Mouse (Mus musculus) heart, postnatal 25 days (tissue): ENCODE results near the gene Itgb7. TPM values are rescaled to one million over a fixed set of nuclear protein-coding genes. Genes with fewer than 3 reads are reported as not detected.

ENCODE experiments used
- DNase-seq: peaks from one replicate; pipeline ENCODE4 v3.0.0; 2022; ENCODE audit warnings: low spot score
- intact Hi-C: fragments of 180-260 bp; cut with DNase I; formaldehyde crosslinking; loops from one replicate; pipeline ENCODE4 v1.15.1; 2025
- total RNA-seq, 2 experiments: library from RNA; stranded (reverse); gene quantifications; 2 replicates each; pipeline ENCODE4 v1.2.3; 2021

Itgb7 gene
- total RNA-seq, 2 experiments from 2014 or later = 1.3 TPM

- intact Hi-C loops = no loop called here
- DNase-seq = no peak
Observed at GRCm38 (mm10) chr15:102249967-102250366, 18.2 kb upstream of the Itgb7 start.

- intact Hi-C loops = no loop called here
- DNase-seq = no peak
Observed at GRCm38 (mm10) chr15:102249251-102249691, 17.5 kb upstream of the Itgb7 start.

GRCm38 (mm10) chr15:102248812-102249191 lies 17.1 kb upstream of the Itgb7 start:
- DNase-seq = no peak
- intact Hi-C loops = no loop called here

- intact Hi-C loops = no loop called here
- DNase-seq = no peak
Observed at GRCm38 (mm10) chr15:102248131-102248811, 16.5 kb upstream of the Itgb7 start.

GRCm38 (mm10) chr15:102247252-102248130 lies 15.7 kb upstream of the Itgb7 start:
- intact Hi-C loops = loop anchor here (1.0 kb wide), 1 partner anchor 32 kb away; the partner anchor contains the start of gene Mfsd5
- DNase-seq = peak; percentile 79

GRCm38 (mm10) chr15:102246866-102247251 lies 15.1 kb upstream of the Itgb7 start:
- peak; percentile 97 for DNase-seq
- intact Hi-C loops = loop anchor here (1.0 kb wide), 1 partner anchor 32 kb away; the partner anchor contains the start of gene Mfsd5

GRCm38 (mm10) chr15:102245891-102246741 lies 14.4 kb upstream of the Itgb7 start:
- DNase-seq = peak; percentile 69
- intact Hi-C loops = no loop called here

- no peak for DNase-seq
- intact Hi-C loops = no loop called here
Observed at GRCm38 (mm10) chr15:102245461-102245881, 13.7 kb upstream of the Itgb7 start.

- DNase-seq = no peak
- intact Hi-C loops = no loop called here
Observed at GRCm38 (mm10) chr15:102244306-102245191, 12.8 kb upstream of the Itgb7 start.

GRCm38 (mm10) chr15:102243229-102244190 lies 11.8 kb upstream of the Itgb7 start:
- intact Hi-C loops = no loop called here
- DNase-seq = no peak

GRCm38 (mm10) chr15:102242404-102243228 lies 10.9 kb upstream of the Itgb7 start:
- intact Hi-C loops = no loop called here
- DNase-seq = no peak

GRCm38 (mm10) chr15:102240607-102241006 lies 8.9 kb upstream of the Itgb7 start:
- intact Hi-C loops = no loop called here
- no peak for DNase-seq

GRCm38 (mm10) chr15:102239851-102240250 lies 8.1 kb upstream of the Itgb7 start:
- DNase-seq = no peak
- intact Hi-C loops = loop anchor here (1.0 to 2.0 kb wide), 2 partner anchors 39 to 76 kb away; partner anchors contain the start of gene Mfsd5

- no peak for DNase-seq
- intact Hi-C loops = loop anchor here (1.0 to 2.0 kb wide), 2 partner anchors 40 to 77 kb away; partner anchors contain the start of gene Mfsd5
Observed at GRCm38 (mm10) chr15:102239260-102239590, 7.5 kb upstream of the Itgb7 start.

- intact Hi-C loops = loop anchor here (1.0 to 2.0 kb wide), 2 partner anchors 40 to 78 kb away; partner anchors contain the start of gene Mfsd5
- DNase-seq = no peak
Observed at GRCm38 (mm10) chr15:102238543-102239259, 7.0 kb upstream of the Itgb7 start.

GRCm38 (mm10) chr15:102235371-102236027 lies 3.8 kb upstream of the Itgb7 start:
- no peak for DNase-seq
- intact Hi-C loops = no loop called here
